Mouse (Mus musculus) limb, embryonic 10.5 days (tissue): ENCODE measurements at regions not wholly inside any gene's neighbourhood (a gene's known extent, or its start where the extent isn't known, plus 50 kb on each side); places are given as distances from the start of the nearest gene placed in this dataset.
"Not testable (repeated sequence)": the region's sequence is repeated elsewhere in the genome, so short reads cannot be mapped to it uniquely, and the experiment has no call there.

ENCODE experiments used
- DNase-seq: peaks from one replicate; pipeline ENCODE4 v3.0.0-alpha.2; 2017; ENCODE audit warnings: low spot score
- H3K27ac ChIP-seq: fragments of 300-500 bp; sonication (generic); 2 replicates; pipeline ENCODE4 v1.5.1; 2016; ENCODE audit warnings: mild to moderate bottlenecking
- H3K27me3 ChIP-seq: fragments of 300-500 bp; sonication (generic); 2 replicates; pipeline ENCODE4 v1.6.1; 2016; ENCODE audit warnings: low read depth, mild to moderate bottlenecking; ENCODE audit not compliant: poor library complexity, severe bottlenecking
- H3K36me3 ChIP-seq: fragments of 300-500 bp; sonication (generic); 2 replicates; pipeline ENCODE4 v1.6.1; 2016; ENCODE audit warnings: mild to moderate bottlenecking, moderate library complexity
- H3K4me1 ChIP-seq: fragments of 300-500 bp; sonication (generic); 2 replicates; pipeline ENCODE4 v1.6.1; 2016
- H3K4me3 ChIP-seq: fragments of 300-500 bp; sonication (generic); 2 replicates; pipeline ENCODE4 v1.5.1; 2016; ENCODE audit warnings: mild to moderate bottlenecking, moderate library complexity
- H3K9me3 ChIP-seq: fragments of 300-500 bp; sonication (generic); replicated peaks from 2 replicates; pipeline ENCODE4 v1.6.1; 2016; ENCODE audit warnings: mild to moderate bottlenecking
- WGBS: fragments of 180-500 bp; shearing (Covaris S2); methylation state at CpG from one replicate; pipeline ENCODE4 v1.1.7; 2016; 5-methylcytosine and 5-hydroxymethylcytosine counted together

DNA sequence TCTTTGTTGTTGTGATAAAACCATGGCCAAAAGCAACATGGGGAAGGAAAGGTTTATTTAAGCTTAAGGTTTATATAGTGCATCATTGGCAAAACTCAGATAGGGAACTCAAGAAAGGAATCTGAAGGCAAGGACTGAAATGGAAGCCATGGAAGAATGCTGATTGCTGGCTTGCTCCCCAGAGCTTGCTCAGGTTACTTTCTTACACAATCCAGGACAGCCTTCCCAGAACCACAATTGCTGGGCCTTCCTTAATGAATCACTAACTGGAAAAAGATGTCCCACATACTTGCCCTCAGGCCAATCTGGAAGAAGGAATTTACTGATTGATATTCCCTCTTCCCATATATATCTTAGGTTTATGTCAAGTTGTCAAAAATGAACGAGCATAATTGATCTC is 310.8 kb downstream of the Gxylt1 start:
- no peaks in the 10 kb centered on the region for H3K9me3 ChIP-seq
- 62% methylated on average over 1 of the region's 1 CpGs for WGBS
- no peaks in the 10 kb centered on the region for H3K4me1 ChIP-seq
- no peak overlapping the region for H3K27ac ChIP-seq
- H3K27me3 ChIP-seq = no peaks in the 10 kb centered on the region
- no peaks in the 10 kb centered on the region for H3K36me3 ChIP-seq
- DNase-seq = no peak
- H3K4me3 ChIP-seq = no peak overlapping the region

DNA sequence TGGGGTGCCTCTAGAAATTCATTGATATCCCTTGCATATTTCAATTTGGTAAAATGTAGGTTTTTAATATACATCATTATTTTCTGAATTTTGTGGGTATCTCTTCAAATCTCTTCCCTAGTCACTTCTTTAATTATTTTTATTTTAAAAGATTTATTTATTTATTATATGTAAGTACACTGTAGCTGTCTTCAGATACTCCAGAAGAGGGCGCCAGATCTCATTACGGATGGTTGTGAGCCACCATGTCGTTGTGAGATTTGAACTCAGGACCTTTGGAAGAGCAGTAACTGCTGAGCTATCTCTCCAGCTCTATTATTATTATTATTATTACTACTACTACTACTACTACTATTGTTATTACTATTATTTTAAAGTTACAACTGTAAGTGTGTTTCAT is 324.1 kb downstream of the Gxylt1 start:
- H3K27me3 ChIP-seq, DNase-seq, H3K4me1 ChIP-seq, H3K36me3 ChIP-seq, H3K27ac ChIP-seq, H3K9me3 ChIP-seq, H3K4me3 ChIP-seq: not testable (repeated sequence)
- WGBS = 83% methylated on average over 3 of the region's 3 CpGs

DNA sequence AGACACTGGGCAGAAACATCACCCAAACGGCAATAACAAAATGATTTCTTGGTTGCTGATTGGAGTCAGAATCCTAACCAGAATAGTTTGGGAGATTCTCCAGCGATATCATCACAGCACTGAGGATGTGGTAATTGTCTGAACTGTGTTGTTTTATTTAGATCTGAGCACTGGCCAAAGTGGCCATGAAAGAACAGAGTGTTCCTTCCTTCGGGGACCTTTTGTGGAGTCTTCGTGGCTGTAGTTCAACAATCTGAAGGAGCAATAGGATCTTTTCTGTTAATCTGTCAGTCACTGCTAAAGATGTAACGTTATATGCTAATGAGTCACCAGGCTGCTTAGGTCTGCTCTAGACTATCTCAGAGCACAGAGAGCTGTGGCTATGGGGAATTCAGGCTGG is 328.8 kb downstream of the Gxylt1 start:
- Histone ChIP-seq H3K36me3 (no peaks in the 10 kb centered on the region), H3K27me3 (no peaks in the 10 kb centered on the region), H3K9me3 (no peaks in the 10 kb centered on the region), H3K4me1 (no peaks in the 10 kb centered on the region), H3K27ac (no peak overlapping the region), H3K4me3 (no peak overlapping the region)
- 81% methylated on average over 5 of the region's 5 CpGs for WGBS
- DNase-seq = no peak

DNA sequence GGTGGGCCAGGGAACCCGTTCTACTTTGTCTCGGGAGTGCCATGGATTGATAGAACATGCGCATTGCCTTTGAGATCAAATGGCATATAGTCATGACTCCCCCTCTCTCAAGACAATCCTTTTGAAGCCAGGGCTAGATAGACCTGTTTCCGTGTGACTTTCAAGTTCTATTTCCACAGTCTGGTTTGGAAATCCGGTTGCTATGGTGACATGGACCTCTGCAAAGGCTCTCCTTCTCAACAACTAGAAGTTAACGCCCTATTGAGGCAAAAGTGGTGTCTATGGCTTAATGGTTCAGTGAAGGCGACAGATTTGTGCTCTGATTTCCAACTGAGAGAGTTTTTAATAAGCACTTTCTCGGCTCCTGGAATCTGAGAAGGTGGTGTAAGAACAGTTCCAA is 371.2 kb downstream of the Gxylt1 start:
- Histone ChIP-seq H3K27ac (no peak overlapping the region), H3K4me3 (no peak overlapping the region), H3K27me3 (no peaks in the 10 kb centered on the region), H3K9me3 (no peaks in the 10 kb centered on the region), H3K4me1 (no peaks in the 10 kb centered on the region), H3K36me3 (no peaks in the 10 kb centered on the region)
- 85% methylated on average over 8 of the region's 8 CpGs for WGBS
- DNase-seq = no peak

DNA sequence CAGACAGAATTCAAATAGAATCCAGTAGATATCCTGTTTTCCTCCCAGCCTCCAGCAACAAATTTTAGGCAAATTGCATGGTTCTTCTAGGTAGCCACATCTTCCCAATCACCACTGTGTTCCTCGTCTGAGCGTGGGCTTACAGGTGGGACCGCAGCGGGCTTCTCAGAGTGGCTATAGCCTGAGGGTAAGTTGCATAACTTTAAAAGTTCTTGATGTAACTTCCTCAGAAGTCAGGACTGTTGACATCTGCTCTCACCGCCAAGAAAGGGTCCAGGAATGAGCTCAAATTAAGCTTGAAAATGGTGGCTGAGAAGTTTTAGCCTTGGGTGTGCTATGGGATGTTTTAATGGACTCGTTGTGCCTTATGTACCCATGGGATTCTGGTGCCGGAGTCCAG is 377.7 kb downstream of the Gxylt1 start:
- Histone ChIP-seq H3K4me3 (no peak overlapping the region), H3K27me3 (no peaks in the 10 kb centered on the region), H3K36me3 (no peaks in the 10 kb centered on the region), H3K4me1 (no peaks in the 10 kb centered on the region), H3K9me3 (no peaks in the 10 kb centered on the region), H3K27ac (no peak overlapping the region)
- DNase-seq = no peak
- 89% methylated on average over 7 of the region's 7 CpGs for WGBS

DNA sequence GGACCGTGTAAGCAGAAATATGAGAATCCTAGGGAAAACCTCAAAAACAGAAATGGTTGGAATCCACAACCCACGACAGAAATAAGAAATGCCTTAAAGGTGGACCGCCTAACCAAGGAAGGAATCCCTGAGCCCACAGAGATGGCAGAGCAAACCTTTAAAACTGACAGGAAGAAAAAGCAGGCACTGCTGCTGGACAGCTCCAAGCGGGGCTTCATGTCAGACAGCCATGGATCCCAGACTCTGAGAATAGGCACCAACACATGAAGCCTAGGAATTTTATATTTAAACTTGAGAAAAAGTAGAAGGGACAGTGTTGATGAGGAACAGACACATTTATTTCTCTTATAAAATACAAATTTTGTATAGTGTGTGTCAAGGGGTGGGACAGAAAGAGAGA is 379.1 kb downstream of the Gxylt1 start:
- no peaks in the 10 kb centered on the region for H3K27me3 ChIP-seq
- no peaks in the 10 kb centered on the region for H3K36me3 ChIP-seq
- H3K9me3 ChIP-seq = no peaks in the 10 kb centered on the region
- no peak overlapping the region for H3K4me3 ChIP-seq
- DNase-seq = no peak
- 79% methylated on average over 4 of the region's 4 CpGs for WGBS
- no peak overlapping the region for H3K27ac ChIP-seq
- no peaks in the 10 kb centered on the region for H3K4me1 ChIP-seq

DNA sequence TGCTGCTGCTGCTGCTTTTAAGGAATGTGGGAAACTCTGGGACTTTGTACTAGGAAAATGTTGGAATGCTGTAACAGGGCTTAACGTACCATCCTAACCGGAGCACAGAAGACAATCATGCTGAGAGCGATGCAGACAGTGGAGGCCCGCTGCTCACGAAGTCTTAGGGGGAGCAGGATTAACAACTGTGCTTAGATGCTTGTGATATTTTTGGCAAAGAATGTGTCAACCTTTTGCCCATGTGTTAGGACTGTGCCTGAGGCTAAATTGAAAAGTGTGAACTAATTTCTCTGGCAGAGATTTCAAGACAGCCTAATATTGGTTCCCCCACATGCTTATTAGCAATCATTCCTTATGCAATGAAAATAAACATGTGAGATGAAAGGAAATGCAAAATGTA is 398.5 kb downstream of the Gxylt1 start:
- Histone ChIP-seq H3K9me3 (no peaks in the 10 kb centered on the region), H3K36me3 (no peaks in the 10 kb centered on the region), H3K27ac (no peak overlapping the region), H3K27me3 (no peaks in the 10 kb centered on the region), H3K4me1 (no peaks in the 10 kb centered on the region), H3K4me3 (no peak overlapping the region)
- DNase-seq = no peak
- 87% methylated on average over 5 of the region's 5 CpGs for WGBS

DNA sequence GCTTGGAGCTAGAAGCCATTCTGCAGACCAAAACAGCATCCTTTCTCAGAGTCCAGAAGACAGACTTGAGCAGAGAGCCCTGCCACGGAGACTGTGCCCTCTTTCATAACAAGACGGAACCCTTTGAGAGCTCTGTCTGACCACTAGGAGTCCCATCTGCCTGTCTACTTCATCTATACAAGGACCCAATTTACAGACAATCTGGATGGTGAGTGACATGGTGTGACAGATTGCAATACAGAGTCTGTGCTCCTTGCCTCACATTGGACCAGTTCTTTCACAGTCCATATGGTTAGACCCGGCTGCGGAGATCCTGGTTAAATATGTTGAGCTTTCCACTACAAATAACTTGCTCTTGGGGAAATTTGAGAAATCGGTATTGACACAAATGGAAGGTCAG is 410.9 kb downstream of the Gxylt1 start:
- Histone ChIP-seq H3K4me3 (no peak overlapping the region), H3K36me3 (no peaks in the 10 kb centered on the region), H3K27ac (no peak overlapping the region), H3K27me3 (no peaks in the 10 kb centered on the region), H3K9me3 (no peaks in the 10 kb centered on the region), H3K4me1 (no peaks in the 10 kb centered on the region)
- WGBS = 83% methylated on average over 5 of the region's 5 CpGs
- DNase-seq = no peak

DNA sequence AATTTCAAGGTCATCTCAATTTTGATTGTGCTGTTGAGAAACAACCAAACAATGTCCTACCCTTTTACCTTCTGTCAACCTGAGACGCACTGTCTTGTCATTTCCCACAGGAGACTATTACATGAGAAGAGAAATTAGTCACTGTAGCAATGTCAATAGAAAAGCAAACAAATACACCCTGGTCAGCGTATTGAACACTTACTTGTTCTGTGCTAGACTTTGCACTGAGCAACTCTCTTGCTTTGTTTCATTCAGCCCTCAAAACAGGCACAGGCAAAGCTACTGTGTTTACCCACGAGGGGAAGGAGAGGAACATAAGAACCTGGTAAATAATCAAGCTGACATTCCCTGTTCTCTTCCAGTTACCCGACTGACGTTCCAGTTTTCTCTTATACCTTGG is 424.1 kb downstream of the Gxylt1 start:
- H3K36me3 ChIP-seq = no peaks in the 10 kb centered on the region
- 79% methylated on average over 5 of the region's 5 CpGs for WGBS
- no peak for DNase-seq
- no peaks in the 10 kb centered on the region for H3K9me3 ChIP-seq
- H3K4me1 ChIP-seq = no peaks in the 10 kb centered on the region
- no peak overlapping the region for H3K4me3 ChIP-seq
- H3K27me3 ChIP-seq = no peaks in the 10 kb centered on the region
- H3K27ac ChIP-seq = no peak overlapping the region

DNA sequence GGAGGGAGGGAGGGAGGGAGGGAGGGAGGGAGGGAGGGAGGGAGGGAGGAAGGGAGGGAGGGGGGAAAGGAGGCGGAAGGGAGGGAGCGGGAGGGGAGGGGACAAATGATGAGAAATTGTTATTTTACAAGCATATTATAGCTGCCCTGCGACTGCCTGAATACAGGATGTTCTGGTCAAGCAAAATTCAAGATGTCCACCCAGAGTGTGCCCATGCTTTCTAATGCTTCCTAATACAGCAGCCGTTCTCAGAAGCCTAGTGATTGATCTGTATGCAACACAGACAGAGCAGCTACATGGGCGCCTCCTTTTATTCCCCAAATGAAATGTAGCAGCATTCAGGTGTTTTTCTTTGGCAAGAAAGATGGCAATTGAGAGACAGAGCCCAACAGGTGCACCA is 434.9 kb downstream of the Gxylt1 start:
- 79% methylated on average over 5 of the region's 5 CpGs for WGBS
- no peak overlapping the region for H3K4me3 ChIP-seq
- H3K36me3 ChIP-seq = no peaks in the 10 kb centered on the region
- DNase-seq = no peak
- H3K27me3 ChIP-seq = no peaks in the 10 kb centered on the region
- H3K27ac ChIP-seq = no peak overlapping the region
- H3K4me1 ChIP-seq = no peaks in the 10 kb centered on the region
- no peaks in the 10 kb centered on the region for H3K9me3 ChIP-seq

DNA sequence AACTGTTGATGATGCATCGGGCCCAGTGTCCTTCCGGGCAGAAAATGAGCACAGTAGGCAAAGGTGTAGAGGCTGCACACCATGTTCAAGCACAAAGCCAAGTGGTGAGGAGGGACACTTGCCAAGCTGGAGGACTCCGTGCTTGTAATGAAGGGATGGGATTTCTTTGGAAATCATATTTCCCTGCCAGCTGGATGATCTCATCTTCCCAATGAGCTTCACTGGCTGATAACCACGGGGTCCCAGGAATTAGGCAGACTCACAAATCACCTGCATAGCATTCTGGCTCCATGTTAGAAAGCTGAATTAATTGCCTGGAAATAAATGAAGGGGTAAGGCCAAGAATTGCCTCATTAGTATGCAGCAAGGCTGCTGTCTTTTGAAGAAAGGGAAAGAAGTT is 435.4 kb downstream of the Gxylt1 start:
- DNase-seq = no peak
- H3K9me3 ChIP-seq = no peaks in the 10 kb centered on the region
- H3K4me1 ChIP-seq = no peaks in the 10 kb centered on the region
- H3K27ac ChIP-seq = no peak overlapping the region
- no peaks in the 10 kb centered on the region for H3K36me3 ChIP-seq
- H3K4me3 ChIP-seq = no peak overlapping the region
- no peaks in the 10 kb centered on the region for H3K27me3 ChIP-seq
- 84% methylated on average over 4 of the region's 4 CpGs for WGBS

DNA sequence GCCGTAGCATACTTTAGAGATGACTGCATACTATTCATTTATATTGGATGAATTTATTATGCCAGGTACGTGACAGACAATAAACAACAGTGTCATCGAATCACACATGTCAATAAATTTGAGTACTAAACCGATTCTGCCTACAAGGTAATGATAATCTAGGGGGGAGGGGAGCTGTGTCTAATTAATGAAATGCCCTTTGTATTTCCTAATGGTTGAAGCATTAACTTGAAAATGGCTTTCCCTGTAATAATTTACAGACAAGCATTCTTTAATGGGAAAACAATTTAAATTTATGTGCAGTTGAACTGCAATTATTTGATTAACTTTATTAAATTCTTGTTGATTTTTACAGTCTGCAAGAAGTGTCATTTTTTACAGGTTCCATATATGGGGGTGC is 429.5 kb downstream of the Pdzrn4 start:
- no peaks in the 10 kb centered on the region for H3K4me1 ChIP-seq
- no peaks in the 10 kb centered on the region for H3K36me3 ChIP-seq
- WGBS = 89% methylated on average over 4 of the region's 4 CpGs
- DNase-seq = no peak
- H3K9me3 ChIP-seq = no peaks in the 10 kb centered on the region
- no peak overlapping the region for H3K27ac ChIP-seq
- H3K4me3 ChIP-seq = no peak overlapping the region
- no peaks in the 10 kb centered on the region for H3K27me3 ChIP-seq
